Mouse (Mus musculus) midbrain, embryonic 13.5 days (tissue): ENCODE measurements around the gene Ptar1. TPM values are rescaled to one million over a fixed set of nuclear protein-coding genes. Genes with fewer than 3 reads are reported as not detected.

Source experiments
- ATAC-seq: fragments of 200-750 bp; cut with Nextera tagmentation; 2 replicates; pipeline ENCODE4 v1.8.0; 2017; ENCODE audit warnings: mild to moderate bottlenecking, moderate TSS enrichment, moderate library complexity
- H3K27ac ChIP-seq: fragments of 300-500 bp; sonication (generic); 2 replicates; pipeline ENCODE4 v1.5.1; 2015; ENCODE audit warnings: inconsistent platforms, mild to moderate bottlenecking, moderate library complexity
- H3K27me3 ChIP-seq: fragments of 300-500 bp; sonication (generic); 2 replicates; pipeline ENCODE4 v1.6.1; 2015; ENCODE audit warnings: mild to moderate bottlenecking, inconsistent platforms
- H3K36me3 ChIP-seq: fragments of 300-500 bp; sonication (generic); 2 replicates; pipeline ENCODE4 v1.6.1; 2015; ENCODE audit warnings: mild to moderate bottlenecking, inconsistent platforms
- H3K4me1 ChIP-seq: fragments of 300-500 bp; sonication (generic); replicated peaks from 2 replicates; pipeline ENCODE4 v1.6.1; 2015; ENCODE audit warnings: inconsistent platforms
- H3K4me2 ChIP-seq: fragments of 300-500 bp; sonication (generic); replicated peaks from 2 replicates; pipeline ENCODE4 v1.6.1; 2015; ENCODE audit warnings: moderate library complexity, mild to moderate bottlenecking, inconsistent platforms
- H3K4me3 ChIP-seq: fragments of 300-500 bp; sonication (generic); replicated peaks from 2 replicates; pipeline ENCODE4 v1.5.1; 2015; ENCODE audit warnings: mild to moderate bottlenecking, inconsistent platforms
- H3K9ac ChIP-seq: fragments of 300-500 bp; sonication (generic); replicated peaks from 2 replicates; pipeline ENCODE4 v1.6.1; 2015; ENCODE audit warnings: mild to moderate bottlenecking, inconsistent platforms
- H3K9me3 ChIP-seq: fragments of 300-500 bp; sonication (generic); 2 replicates; pipeline ENCODE4 v1.6.1; 2016; ENCODE audit warnings: mild to moderate bottlenecking, inconsistent platforms
- WGBS: fragments of 180-500 bp; shearing (Covaris S2); methylation state at CpG from one replicate; pipeline ENCODE4 v1.1.7; 2015; 5-methylcytosine and 5-hydroxymethylcytosine counted together
- polyA plus RNA-seq: library from polyadenylated mRNA; unstranded; fragments of >200 nt; fragmentation: Nextera tagmentation; extraction: Ambion mirVana; gene quantifications from 2 replicates; pipeline ENCODE4 v1.2.1, GENCODE M21; 2015

The Ptar1 gene
- polyA plus RNA-seq, 1 experiment from 2014 or later, result 5.8 TPM

DNA sequence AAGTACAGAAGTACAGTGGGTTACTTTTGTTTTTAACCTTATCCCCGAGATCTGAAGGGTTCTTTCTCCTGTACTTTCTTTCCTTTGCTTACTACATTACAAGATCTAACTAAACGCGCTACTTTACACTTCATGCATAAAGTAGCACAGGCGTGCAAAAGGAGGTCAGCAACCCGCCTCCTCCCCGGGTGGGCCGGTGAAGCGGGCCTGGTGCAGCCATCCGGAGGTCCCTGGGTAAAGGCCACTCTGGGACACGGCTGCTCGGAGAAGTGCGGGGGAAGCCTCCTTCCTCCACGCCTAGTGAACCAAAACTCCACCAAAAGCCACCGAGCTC is 300 bp upstream of the Ptar1 start:
- Histone ChIP-seq H3K4me2 (peak overlapping the region; percentile 68), H3K4me1 (peaks cover 21% of the 10 kb centered on the region), H3K9ac (peak overlapping the region; percentile 83), H3K36me3 (no peaks in the 10 kb centered on the region), H3K27ac (peak overlapping the region; percentile 94), H3K9me3 (no peaks in the 10 kb centered on the region), H3K4me3 (peak overlapping the region; percentile 70), H3K27me3 (no peaks in the 10 kb centered on the region)
- WGBS, result under 1% methylated on average over 14 of the region's 14 CpGs
- no peak for ATAC-seq

DNA sequence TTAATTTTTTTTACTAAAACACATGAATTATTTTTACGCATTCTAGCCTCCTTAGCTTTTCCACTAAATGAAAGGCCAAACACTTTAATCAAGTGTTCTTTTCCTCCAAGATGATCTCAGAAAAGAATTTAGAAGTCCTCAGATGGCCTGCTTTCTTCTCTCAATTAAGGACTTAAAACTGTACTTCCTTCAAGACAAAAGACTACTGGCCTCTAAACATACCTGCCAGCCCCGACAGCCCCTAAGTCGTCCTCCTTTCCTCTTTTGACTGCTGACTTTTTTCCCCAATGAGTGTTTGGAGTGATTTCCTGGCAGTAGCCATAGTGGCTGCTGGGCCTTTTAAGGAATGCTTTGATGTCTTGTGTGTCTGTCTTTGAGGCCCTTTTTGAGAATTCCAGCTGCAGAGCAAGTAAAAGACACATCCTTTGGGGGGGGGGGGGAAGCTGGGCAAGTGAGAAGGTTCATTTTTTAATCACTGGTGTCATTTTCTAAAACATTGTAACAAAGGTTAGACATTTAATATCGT is 1.3 kb downstream of the Ptar1 start:
- no peak overlapping the region for H3K27ac ChIP-seq
- H3K9me3 ChIP-seq, result no peaks in the 10 kb centered on the region
- H3K36me3 ChIP-seq, result no peaks in the 10 kb centered on the region
- H3K4me3 ChIP-seq, result peak overlapping the region; percentile 70
- 6% methylated on average over 4 of the region's 4 CpGs for WGBS
- no peak for ATAC-seq
- 0 out of 2 replicates have a peak overlapping the region, but pooled peaks have one; percentile 41 for H3K9ac ChIP-seq
- peak overlapping the region; percentile 51 for H3K4me2 ChIP-seq
- peaks cover 21% of the 10 kb centered on the region for H3K4me1 ChIP-seq
- H3K27me3 ChIP-seq, result no peaks in the 10 kb centered on the region

DNA sequence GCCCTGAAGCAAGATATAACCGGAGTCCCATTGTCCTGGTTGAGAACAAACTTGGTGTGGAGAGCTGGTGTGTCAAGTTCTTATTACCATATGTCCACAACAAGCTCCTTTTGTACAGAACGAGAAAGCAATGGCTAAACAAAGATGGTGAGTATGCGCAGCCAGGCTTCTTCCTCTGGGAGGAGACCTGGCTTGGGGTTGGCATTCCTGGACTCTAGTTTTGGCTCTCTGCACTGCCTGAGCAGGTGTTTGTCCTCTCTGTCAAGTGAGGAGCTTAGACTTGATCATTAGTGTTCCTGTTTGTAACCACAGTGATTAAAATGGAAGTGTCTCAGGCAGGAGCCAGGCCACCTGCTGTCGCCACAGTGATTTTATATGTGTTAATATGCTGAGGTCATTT is 7.1 kb downstream of the Ptar1 start:
- ATAC-seq, result no peak
- no peak overlapping the region for H3K4me3 ChIP-seq
- no peak overlapping the region for H3K9ac ChIP-seq
- peaks cover 12% of the 10 kb centered on the region for H3K4me1 ChIP-seq
- H3K27ac ChIP-seq, result no peak overlapping the region
- peaks cover 40% of the 10 kb centered on the region for H3K36me3 ChIP-seq
- 69% methylated on average over 4 of the region's 4 CpGs for WGBS
- H3K4me2 ChIP-seq, result no peak overlapping the region
- H3K9me3 ChIP-seq, result no peaks in the 10 kb centered on the region
- H3K27me3 ChIP-seq, result no peaks in the 10 kb centered on the region

DNA sequence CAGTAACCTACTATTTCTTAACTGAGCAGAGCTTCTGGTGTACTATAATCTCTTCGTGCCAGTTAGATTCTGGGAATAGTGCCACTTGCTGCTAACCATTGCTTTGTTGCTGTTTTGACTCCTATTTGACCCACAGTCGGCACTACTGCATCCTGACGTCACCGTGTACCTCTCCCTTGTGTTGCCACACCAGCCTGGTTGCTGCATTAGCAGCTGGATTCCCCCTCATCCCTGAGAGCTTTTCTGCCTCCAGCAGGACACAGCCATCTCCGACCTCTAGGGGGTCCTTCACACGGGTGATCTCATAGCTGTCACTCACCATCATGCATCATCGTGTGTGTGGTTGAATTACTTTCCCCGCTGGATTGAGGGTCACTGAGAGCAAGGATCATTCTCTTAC is 10.6 kb downstream of the Ptar1 start:
- Histone ChIP-seq H3K9me3 (no peaks in the 10 kb centered on the region), H3K36me3 (peaks cover 52% of the 10 kb centered on the region), H3K4me3 (no peak overlapping the region), H3K27ac (no peak overlapping the region), H3K4me1 (no peaks in the 10 kb centered on the region; the same call in 1 of the 2 replicates), H3K27me3 (no peaks in the 10 kb centered on the region), H3K4me2 (no peak overlapping the region), H3K9ac (no peak overlapping the region)
- no peak for ATAC-seq
- WGBS, result 81% methylated on average over 8 of the region's 8 CpGs

DNA sequence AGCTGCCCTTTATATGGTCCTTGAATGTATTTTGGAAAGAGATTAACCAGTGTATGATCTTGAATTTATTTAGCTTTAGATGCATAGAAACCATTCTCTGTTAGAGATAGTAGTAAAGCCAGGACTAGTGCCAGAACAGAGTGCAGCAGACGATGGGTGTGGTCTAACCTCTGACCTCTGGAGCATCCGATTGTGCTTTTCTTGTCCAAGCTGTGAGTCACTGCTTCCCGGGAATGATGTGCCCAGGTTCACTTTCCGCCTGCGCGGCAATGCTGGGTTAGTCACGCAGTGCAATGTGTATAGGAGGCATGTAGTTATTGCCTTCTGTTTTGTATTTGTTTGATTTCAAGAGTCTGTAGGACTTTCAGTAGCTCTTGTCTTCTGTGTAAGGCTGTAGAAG is 11.1 kb downstream of the Ptar1 start:
- Histone ChIP-seq H3K4me2 (no peak overlapping the region), H3K36me3 (peaks cover 52% of the 10 kb centered on the region), H3K9ac (no peak overlapping the region), H3K27me3 (no peaks in the 10 kb centered on the region), H3K27ac (no peak overlapping the region), H3K9me3 (no peaks in the 10 kb centered on the region), H3K4me3 (no peak overlapping the region), H3K4me1 (no peaks in the 10 kb centered on the region; the same call in 1 of the 2 replicates)
- ATAC-seq, result no peak
- WGBS, result 81% methylated on average over 7 of the region's 7 CpGs

DNA sequence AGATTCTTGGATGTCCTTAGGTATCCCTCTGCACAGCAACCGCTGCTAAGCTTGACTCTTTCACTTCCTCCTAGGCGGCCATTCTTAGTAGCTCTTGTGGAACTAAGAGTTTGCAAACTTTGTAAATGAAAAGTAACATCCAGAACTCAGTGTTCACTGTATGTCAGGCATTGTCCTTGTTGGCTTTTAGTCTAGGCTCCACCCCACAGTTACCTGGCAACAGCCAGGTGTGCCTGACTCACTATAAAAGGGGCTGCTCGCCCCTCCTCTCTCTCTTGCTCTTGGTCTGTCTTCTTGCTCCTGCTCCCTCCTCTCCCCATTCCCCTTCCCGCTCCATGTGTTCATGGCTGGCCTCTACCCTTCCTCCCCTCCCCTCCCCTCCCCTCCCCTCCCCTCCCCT is 11.9 kb downstream of the Ptar1 start:
- H3K9me3 ChIP-seq, result no peaks in the 10 kb centered on the region
- H3K27me3 ChIP-seq, result no peaks in the 10 kb centered on the region
- no peak overlapping the region for H3K4me3 ChIP-seq
- no peak for ATAC-seq
- no peak overlapping the region for H3K9ac ChIP-seq
- H3K27ac ChIP-seq, result no peak overlapping the region
- H3K4me1 ChIP-seq, result no peaks in the 10 kb centered on the region; the same call in 1 of the 2 replicates
- 82% methylated on average over 4 of the region's 4 CpGs for WGBS
- no peak overlapping the region for H3K4me2 ChIP-seq
- peaks cover 56% of the 10 kb centered on the region for H3K36me3 ChIP-seq

DNA sequence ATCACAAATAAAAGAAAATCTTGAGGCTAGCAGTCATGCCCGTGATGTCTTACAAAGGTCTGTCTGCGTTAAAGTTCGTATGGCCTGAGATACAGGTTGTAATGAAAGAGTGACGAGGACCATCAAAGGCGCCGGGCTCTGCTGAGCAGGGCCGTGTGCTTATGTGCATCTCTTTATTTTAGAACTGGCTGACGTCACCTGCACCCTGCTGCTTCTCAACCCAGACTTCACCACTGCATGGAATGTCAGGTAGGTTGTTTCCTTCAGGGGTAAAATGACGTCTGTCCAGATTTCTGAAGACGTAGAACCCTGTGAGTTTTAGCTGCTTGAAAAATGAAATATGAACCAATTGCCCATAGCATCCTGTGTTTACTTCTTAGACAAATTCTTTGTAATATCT is 15.7 kb downstream of the Ptar1 start:
- Histone ChIP-seq H3K36me3 (peaks cover 54% of the 10 kb centered on the region), H3K27me3 (no peaks in the 10 kb centered on the region), H3K4me2 (no peak overlapping the region), H3K27ac (no peak overlapping the region), H3K4me1 (no peaks in the 10 kb centered on the region), H3K9ac (no peak overlapping the region), H3K4me3 (no peak overlapping the region), H3K9me3 (no peaks in the 10 kb centered on the region)
- ATAC-seq, result no peak
- WGBS, result 82% methylated on average over 10 of the region's 10 CpGs

DNA sequence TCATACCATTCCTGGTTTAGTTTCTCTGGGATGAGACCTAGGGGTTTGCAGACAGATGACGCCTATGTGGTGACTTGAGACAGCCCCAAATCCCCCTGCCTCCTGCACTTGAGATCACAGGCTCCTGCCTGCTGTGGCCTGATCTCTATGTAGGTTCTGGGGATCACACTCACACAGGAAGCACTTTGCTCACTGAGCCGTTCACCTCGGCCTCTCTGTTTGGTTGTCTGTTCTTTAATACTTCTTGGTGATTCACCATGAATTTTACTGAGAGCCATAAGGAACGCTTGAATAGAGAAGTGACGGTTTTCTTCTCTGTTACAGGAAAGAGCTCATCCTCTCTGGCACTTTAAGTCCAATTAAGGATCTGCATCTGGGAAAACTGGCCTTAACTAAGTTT is 18.2 kb downstream of the Ptar1 start:
- 92% methylated on average over 5 of the region's 5 CpGs for WGBS
- no peaks in the 10 kb centered on the region for H3K27me3 ChIP-seq
- H3K9me3 ChIP-seq, result no peaks in the 10 kb centered on the region
- no peak overlapping the region for H3K9ac ChIP-seq
- no peak for ATAC-seq
- peaks cover 53% of the 10 kb centered on the region for H3K36me3 ChIP-seq
- H3K4me2 ChIP-seq, result no peak overlapping the region
- H3K4me3 ChIP-seq, result no peak overlapping the region
- H3K4me1 ChIP-seq, result no peaks in the 10 kb centered on the region
- no peak overlapping the region for H3K27ac ChIP-seq

DNA sequence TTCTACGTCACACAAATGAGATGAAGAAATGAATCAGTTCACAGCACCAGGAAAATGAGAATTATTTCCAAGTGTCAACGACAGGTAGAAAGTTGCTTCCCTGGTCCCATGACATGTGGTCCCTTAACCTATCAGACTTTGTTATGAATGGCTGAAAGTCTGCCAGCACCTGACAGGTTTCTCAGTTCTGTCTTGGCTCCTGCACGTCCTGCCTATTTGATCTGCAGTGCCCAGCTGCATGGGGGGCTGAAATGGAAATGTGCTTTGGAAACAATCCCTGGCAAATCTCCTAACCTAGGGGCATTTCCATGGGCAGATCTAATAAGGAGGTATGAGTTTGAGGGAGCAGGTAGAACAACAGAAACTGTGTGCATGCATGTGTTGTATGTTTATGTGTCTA is 59.3 kb downstream of the Ptar1 start:
- Histone ChIP-seq H3K4me1 (no peaks in the 10 kb centered on the region), H3K27me3 (no peaks in the 10 kb centered on the region), H3K9me3 (no peaks in the 10 kb centered on the region), H3K27ac (no peak overlapping the region), H3K4me2 (no peak overlapping the region), H3K9ac (no peak overlapping the region), H3K36me3 (no peaks in the 10 kb centered on the region), H3K4me3 (no peak overlapping the region)
- 84% methylated on average over 3 of the region's 3 CpGs for WGBS
- no peak for ATAC-seq

DNA sequence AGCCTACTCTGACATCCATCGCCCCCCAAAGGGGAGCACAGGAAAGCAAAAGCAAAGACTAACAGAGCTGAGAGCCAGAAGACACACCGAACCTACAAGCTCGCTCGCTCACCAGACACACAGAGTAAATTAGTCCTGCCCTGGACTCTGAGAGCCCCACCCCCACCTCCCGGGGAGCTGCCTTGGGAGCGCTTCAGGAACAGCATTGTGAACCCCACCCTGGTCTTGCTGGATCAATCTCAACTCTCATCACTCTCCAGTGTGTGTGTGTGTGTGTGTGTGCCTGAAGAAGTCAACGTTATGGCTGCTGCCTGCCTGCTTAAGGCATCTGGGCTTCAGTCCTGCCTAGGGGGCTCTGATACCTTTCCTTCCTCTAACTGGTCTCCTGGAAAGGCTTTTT is 69.8 kb downstream of the Ptar1 start:
- no peak for ATAC-seq
- Histone ChIP-seq H3K4me1 (peaks cover 24% of the 10 kb centered on the region), H3K36me3 (no peaks in the 10 kb centered on the region), H3K27ac (no peak overlapping the region), H3K4me2 (no peak overlapping the region), H3K4me3 (no peak overlapping the region), H3K9me3 (no peaks in the 10 kb centered on the region), H3K9ac (no peak overlapping the region), H3K27me3 (no peaks in the 10 kb centered on the region)
- WGBS, result 25% methylated on average over 7 of the region's 7 CpGs

DNA sequence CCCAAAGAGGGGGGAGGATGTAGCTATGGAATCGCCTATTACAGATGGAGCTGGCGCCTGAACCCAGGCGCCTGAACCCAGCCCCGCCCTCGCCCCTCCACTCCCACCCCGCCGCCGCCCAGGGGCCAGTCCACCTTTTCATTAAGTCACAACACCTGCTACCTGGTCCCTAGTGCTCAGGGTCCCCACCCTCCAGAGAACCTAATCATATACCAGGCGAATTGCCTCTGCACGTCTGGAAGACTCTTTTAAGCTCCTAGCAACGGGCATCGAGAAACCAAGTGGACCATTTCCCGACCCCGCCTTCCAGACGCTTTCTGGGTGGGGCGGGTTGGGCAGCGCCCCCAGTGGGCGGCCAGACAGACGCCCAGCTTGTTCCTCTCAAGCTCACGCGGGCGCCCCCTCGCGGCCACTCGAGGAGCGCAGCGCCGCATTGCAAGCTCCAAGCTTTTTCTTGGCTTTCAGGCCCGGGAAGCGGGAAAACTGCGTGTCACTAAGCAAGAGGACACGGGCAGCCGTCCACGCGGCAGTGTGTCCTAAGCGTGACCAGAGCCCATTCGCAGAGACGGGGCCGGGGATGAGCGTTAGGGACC is 70.8 kb downstream of the Ptar1 start:
- under 1% methylated on average over 40 of the region's 40 CpGs for WGBS
- Histone ChIP-seq H3K9me3 (no peaks in the 10 kb centered on the region), H3K27me3 (0 out of 2 replicates have a peak, but pooled peaks cover 3% of the 10 kb centered on the region), H3K9ac (peak overlapping the region; percentile 85), H3K36me3 (no peaks in the 10 kb centered on the region), H3K4me3 (peak overlapping the region; percentile 75), H3K4me1 (peaks cover 24% of the 10 kb centered on the region), H3K27ac (peak overlapping the region; percentile 93), H3K4me2 (peak overlapping the region; percentile 66)
- peak; percentile 78 for ATAC-seq

DNA sequence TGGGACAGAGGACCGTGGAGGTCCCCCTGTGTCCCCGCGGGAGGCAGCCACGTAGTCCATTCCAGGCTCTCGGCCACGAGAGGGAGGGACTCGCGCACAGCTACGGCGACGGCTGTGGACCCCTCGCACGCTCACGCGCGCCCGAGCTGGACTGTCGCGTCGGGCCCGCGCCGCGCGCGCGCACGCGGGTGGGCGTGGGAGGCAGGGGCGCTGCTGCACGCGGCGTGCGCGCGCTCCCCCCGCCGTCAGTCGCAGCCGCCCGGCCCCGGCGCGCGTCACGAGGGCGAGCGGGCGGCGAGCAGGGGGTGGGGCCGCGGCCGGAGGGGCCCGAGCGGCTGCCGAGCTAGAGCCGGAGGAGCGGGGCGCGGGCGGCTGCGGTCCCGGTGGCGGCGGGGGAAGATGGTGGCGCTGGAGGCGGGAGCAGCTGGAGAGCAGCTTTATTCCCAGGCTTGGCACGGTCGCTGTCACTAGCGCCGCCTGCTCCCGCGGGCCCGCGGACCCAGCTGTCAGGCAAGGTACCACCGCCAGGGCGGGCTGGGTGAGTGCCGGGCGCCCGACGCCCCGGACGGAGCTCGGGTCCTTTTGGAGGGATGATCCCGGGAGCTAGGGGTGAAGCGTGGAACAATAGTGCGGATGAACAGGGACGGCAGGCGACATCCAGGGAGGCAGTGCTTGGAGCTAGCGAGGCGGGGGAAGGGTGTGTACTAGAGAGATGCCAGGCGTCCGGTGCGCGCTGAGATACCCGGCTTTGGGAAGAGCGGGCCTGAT is 71.5 kb downstream of the Ptar1 start, which contains the start of gene Apba1:
TSS of gene Apba1 (plus strand) at position 334 of the 768 bp plus-strand sequence.
- Histone ChIP-seq H3K4me1 (peaks cover 27% of the 10 kb centered on the region), H3K9ac (peak within 1 kb of the TSS; percentile 85), H3K27me3 (0 out of 2 replicates have a peak, but pooled peaks cover 3% of the 10 kb centered on the region), H3K36me3 (no peaks in the 10 kb centered on the region), H3K4me2 (peak within 1 kb of the TSS; percentile 66), H3K4me3 (peak within 1 kb of the TSS; percentile 75), H3K9me3 (no peaks in the 10 kb centered on the region), H3K27ac (peak within 1 kb of the TSS; percentile 93)
- WGBS, result under 1% methylated on average over 82 of the region's 98 CpGs
- ATAC-seq, result peak; percentile 92
